Mouse (Mus musculus): ENCODE measurements at regions not wholly inside any gene's neighbourhood (a gene's known extent, or its start where the extent isn't known, plus 50 kb on each side); places are given as distances from the start of the nearest gene placed in this dataset.

DNA sequence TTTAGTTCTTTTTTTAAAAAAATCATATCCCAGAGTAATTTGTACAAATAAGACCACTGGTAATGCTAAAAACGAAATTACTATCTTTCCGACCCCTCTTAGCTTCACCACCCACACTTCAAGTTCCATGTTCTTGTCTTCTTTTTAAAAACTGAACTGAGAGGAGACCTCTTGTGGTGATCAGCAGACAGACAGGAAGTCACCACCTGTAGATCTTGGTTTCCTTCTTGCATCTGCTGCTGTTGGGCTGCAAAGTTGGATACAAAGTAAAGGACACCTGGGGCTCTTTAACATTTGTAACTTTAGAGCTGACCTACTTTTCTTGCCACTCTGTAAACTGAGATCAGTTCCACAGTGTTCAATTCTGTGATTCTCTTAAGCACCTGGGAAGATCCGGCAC is 216.4 kb downstream of the Cog6 start:
- DNase-seq, result no peak

DNA sequence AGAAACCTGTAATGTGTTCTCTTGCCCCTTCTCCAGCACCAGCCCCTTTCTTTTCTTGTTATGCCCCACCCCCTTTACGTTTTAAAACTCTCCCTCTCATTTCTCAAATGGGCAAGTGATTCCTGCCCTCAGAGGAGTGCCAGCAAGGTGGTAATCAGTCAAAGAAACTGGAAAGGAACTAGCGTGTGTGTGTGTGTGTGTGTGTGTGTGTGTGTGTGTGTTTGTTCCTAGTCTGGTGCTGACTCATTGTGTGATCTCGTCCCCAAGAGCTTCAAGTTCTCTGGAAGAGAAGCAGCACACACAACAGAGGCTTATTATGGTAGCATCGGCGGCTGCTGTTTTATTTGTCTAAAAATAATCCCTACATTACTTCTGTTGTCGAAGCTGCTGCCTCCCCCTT is 219.2 kb downstream of the Cog6 start:
- no peak for DNase-seq

DNA sequence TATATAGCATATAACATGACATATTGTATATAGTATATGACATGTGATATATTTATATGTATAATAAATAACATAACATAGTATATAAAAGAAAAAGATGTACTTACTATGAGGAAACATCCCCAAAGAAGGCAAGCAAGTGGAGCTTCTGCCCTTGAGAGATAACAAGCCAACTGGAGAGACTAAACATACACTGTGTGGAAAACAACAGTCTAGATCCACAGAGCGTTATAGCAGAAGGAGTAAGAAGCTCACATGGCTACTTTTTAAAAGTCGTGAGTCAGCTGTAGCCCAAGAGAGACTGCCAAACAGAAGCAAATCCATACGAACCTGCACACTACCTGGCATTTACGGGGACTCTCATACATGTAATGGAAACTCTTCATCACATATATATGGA is 219.9 kb downstream of the Cog6 start:
- no peak for DNase-seq

DNA sequence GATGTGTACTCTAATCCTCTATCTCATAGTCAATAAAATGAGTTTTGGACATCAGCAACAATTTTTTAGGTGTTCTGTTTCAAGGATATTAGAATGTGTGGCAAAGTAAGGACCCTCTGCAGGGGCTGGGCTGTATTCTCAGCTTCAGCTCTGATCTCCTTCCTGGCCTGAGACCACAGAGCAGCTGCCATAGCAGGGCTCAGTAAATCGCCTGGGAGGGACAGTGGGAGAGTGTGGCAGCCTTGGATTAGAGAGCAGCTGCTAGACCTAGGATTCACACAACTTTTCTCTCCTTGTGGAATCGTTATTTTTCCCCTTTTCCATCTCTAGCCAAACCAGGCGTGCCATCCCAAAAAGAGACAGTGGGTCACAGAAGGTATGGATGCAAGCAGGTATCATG is 222.8 kb downstream of the Cog6 start:
- peak in 1 of 2 experiments; percentile 12 for DNase-seq

DNA sequence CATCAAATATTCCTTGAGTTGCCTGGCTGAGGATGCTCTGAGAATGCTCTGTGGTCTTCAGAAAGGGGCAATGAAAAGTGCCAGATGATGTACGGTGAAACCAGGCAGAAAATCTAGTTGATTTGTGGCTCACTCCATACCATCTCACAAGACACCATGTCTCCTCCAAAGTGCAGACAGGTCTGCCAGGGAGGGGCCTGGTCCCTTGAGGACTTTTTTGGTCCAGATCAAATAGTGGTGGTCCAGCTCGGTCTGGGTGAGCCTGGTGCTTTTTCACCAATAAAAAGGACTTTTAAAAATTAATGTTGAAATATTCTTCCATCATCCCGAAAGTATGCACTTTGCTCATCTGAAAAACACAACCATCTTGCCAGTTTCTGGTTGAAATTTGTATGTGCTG is 224.2 kb downstream of the Cog6 start:
- DNase-seq, result no peak

DNA sequence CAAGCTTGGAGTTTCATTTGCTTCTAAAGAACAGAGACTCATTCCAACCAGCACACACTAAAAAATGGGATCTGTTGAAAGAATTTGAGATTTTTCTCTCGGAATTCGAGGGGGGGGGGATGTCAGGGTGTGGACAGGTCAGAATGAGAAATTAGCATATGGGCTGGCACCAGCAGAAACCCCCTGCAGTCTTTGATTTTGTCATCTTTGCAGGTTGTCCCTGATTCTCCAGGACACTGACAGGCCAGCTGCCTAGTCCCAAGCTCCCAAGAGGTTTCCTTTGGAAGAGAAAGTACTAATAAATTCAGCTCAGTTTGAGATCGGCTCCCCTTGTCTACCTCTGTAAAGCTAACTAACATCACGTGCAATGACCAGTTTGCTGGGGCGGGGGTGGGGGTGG is 224.9 kb downstream of the Cog6 start:
- DNase-seq, result peak; percentile 55 to 57

DNA sequence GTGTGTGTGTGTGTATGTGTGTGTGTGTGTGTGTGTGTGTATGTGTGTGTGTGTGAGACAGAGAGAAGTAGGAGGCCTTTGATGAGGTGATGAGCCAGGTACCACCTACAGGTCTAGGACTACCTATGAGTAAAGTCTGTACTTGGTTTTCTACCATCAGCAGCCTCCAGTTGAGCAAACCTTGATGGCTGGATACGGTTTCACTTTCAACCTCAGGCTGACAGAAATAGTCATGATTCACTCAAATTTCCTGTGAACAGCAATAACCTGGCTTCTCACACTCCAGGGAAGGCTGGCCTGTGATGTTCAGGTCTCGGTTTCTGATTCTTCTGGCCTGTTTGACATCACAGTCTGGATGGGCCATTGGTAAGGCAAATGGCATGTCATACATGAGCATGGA is 226.1 kb downstream of the Cog6 start:
- no peak for DNase-seq

DNA sequence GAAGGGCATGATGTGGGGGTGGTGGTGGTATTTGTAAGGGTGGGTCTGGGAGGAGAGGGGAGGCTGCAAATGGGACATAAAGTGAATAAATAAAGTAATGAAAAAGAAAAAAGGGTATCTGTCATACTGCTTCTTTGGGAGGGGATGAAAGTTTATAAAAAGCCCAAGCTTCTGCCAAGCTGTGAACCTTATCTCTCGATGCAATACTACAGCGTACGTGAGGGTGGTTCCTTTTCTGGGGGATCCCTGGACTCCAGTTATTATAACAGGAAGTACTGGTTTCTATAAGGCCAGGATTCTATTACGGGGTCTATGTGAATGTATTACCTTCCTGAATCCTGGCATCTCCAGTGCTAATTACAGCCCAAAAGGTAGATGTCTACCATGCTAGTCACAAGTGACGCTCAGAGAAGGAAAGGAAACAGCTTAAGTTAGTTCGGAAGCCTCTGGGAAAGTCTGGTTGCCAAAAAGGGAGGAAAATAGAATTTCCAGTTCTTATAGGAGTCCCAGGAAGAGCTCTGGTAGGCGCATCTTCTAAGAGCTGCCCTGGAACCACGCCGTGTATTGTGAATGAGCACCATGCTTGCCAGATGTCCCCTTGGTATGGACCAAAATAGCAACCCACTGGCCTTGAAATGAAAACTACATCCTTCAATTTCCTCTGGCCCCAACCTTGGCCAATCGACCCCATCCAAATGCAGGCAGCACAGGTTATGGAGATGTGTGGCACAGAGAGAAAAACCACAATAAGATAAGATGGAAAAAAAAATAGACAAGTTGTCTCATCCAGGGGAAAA is 228.9 kb downstream of the Cog6 start:
- DNase-seq, result no peak

DNA sequence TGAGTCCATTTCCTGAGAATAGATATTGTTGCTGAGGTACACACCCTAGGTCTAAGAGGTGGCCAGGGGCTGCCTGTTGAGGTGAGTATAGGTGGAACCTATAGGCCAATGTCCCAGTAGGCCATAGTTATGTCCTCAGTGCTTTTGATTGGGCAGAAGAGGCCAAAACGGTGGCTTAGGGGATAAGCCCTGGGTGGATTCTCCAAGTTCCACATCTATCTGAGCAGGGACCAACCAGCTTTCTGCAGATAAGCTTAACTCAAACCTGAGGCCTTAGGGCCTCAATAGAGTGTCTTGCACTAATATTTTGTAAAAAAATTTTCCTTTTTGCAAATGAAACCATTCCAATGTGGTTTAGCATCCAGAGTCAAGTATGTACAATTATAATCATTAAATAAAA is 231.4 kb downstream of the Cog6 start:
- no peak for DNase-seq

DNA sequence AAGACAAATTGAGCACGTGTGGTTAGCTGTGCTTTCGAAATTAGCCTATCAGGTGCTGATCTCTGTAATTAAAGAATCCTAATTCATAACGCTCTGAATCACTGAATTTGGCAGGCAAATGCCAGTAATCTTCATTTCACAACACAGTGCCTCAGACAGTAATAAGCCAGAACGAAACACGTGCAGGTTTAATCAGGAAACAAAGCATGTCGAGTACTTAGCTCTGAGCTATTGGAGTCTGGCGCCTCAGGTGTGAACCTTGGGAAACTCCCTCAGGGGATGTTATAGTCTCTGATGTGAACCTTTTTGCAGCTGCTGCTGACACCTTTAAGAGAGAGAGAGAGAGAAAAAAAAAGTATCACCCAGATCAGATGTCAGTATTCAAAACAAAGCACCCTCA is 232.6 kb downstream of the Cog6 start:
- peak in 1 of 2 experiments; percentile 9 for DNase-seq

DNA sequence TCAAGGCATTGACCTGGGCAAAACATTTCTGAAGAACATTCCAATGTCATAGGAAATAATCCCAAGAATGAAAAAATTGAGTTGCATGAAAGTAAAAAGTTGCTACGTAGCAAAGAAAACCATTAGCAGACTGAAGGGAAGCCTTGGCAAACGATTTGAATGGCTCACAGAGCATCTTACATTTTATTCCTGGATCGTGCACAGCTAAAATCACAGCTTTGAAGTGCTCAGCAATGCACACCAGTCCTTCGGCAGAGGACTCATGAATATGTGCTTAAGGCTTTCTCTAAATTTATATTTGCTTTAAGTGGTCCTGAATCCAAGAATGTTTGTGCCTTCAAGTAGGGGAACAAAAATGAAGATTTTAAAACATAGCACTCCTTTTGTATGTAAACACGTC is 234.5 kb downstream of the Cog6 start:
- no peak for DNase-seq

DNA sequence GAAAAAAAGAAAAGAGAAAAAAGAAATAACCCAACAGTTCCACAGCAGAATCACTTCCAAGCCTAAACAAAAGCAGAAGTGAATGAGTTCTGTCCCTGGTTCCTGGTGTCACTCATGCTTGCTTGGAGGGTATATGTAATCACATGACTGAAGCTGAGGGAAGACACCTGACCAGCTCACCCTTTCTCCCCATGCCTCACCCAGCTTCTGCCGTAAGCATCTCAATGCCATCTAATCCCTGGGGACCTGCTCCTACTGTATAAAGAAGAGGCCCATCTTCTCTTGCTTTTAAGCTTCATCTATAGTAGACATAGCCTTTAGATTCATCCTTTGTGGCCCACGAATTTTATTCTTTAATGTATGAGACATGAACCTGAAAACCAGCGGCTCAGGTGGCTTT is 235.5 kb downstream of the Cog6 start:
- no peak for DNase-seq

DNA sequence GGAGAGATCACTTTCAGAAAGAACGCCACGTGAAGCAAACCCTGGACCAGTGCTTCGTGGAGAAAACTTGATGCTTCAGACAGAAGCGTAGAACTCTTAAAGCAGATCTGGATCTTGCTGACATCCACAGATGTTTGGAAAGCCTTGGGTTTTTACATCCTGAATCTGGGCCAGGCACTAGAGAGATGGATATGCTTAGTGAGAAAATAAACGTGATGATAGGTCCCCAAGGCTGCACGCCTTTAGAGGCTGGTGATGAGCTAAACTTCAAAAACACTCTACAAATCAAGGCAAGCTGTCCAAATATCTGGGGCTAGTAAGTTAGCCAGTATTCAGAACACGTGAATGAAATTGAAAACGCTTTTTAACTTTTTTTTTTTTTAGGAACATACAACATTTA is 236.7 kb downstream of the Cog6 start:
- no peak for DNase-seq

DNA sequence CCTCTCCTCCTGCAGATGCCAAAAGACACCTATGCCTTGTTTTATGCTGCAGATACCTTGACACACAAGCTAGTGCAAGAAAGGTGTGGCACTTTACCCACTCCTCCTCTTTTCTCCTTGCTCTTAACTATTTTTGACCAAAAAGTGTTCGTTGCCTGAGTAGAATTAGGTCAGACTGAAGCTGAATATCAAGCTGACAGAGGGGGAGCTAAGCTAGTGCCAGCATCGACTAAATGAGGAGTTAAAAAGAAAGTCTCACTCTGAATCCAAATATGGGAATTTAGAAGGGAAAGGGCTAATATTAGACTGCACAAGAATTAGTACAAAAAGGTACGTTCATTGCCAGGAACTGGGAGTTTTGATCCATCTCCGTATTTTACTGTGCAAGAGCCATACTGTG is 241.2 kb downstream of the Cog6 start:
- DNase-seq, result no peak

DNA sequence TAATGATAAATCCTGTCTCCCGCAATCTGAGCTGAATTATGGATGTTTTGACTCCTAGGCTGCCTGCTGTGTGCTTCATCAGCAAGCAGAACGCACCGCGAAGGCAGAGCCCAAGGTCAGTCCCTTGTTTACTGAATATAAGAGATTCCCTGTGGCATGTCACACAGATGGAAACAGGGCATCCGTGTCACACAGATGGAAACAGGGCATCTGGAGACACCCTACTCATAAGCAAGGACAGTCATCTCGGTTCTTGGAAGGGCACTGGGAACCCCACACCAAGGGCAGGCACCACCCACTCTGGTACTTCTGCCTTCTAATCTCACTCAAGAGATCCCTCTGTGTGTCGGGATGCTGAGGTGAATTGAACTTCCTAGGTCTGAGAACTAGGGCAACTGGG is 241.9 kb downstream of the Cog6 start:
- no peak for DNase-seq

DNA sequence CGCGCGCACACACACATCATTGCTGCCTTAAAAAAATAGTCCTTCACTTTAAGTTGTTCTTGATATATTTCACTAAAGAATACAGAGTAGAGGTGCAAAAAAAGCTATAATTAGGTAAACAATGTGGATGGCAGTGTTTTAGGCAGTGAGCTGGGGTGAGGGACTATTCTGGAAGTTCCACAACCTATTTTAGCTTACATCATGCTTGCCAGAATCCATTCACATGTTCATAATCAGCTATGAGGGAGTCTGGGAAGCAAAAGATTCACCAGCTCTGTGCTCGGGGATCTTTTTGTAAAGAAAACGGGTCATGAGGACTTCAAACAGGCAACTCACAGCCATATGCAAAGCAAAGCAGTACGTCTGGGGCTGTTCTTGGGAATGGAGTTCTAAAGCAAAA is 242.3 kb downstream of the Cog6 start:
- no peak for DNase-seq

DNA sequence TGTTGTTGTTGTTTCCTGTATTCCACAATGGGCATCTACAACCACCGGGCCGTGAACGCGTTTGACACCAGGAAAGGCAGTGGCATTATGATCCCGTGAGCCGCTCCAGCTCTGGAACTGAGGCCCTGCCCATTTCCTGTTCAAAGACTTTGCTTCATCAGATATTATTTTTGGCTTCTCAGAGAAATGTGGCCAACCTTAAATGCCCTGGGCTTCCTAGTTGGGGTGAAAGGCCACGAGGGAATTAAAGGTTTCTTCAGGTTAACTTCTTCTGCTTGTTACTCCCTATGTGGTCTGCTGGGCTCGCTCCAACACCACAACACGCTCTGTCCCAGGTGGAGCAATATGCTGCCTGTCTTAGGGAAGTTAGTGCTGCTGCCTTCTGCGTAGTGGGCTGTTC is 249.8 kb downstream of the Cog6 start:
- DNase-seq, result no peak

DNA sequence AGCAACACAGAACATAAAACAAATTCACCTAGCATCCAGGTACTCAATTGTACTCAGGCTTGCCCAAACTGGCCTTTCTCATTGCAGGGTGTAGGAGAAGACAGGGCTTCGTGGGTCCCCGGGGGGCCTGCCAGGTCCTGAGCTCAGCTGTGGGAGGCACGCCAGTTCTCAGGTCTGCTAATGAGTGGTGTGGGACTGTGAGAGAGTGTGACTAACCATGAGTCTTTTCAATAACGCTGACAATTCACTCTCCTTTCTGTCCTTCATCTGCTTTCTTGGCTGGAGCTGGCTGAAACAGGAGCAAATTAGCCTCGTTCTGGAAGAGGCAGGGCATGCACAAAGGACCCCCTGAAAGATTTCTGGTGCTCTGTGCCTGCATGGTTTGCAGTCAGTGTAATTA is 250.2 kb downstream of the Cog6 start:
- peak; percentile 8 to 20 for DNase-seq

DNA sequence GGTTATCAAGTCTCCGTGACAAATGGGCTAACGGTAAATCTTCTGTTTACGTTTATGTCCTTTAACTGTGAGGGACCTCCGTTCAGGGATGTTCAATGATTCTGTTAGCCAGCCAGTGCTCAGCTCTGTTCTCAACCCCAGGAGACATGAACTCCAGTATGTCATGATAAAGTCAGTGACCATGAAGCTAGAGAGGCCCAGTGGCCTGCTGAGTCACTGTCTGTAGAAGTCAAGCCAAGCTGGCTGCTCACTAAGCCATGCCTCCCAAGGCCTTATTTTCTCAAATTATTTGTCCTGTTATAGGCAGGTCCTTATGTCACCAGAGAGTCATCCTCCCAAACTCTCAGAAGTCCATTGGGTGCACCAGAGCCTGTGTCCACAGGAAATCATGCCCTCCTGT is 252.9 kb downstream of the Cog6 start:
- no peak for DNase-seq

DNA sequence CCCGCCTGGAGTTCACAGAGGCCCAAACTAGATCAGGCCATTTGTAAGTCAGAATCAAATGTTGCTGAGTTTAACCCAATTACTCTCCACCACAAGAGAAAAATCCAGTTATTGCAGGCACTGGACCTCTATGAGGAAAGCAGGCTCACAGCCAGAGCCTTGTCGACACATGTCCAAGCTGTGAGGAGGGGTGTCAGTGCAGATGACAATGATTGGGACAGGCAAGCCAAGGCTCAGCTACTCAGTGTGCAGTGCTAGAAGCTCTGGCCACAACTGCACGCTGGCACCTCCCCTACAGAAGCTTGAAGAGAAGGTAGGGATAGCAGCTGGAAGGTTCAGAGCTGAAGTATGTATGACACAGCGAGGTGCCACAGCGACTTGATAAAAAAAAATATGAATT is 253.4 kb downstream of the Cog6 start:
- DNase-seq, result peak in 1 of 2 experiments; percentile 19

DNA sequence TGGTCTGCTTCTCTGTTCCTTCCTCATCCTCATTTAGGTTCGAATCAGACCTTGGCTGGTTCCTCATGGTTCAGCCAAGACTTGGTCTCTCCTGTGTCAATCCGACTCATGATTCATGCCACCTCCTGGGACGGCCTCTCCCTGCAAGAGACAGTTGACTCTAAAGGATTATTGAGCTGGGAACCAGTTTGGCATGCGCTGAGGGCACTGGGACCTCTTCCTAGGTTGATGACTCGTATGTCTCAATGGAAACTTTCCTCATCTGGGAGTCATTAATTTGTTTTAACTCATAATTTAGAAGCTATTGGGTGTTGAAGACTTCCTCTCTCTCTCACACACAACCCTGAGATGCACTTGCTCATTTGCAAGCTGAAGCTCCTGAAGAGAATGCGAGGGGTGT is 254.5 kb downstream of the Cog6 start:
- DNase-seq, result no peak

DNA sequence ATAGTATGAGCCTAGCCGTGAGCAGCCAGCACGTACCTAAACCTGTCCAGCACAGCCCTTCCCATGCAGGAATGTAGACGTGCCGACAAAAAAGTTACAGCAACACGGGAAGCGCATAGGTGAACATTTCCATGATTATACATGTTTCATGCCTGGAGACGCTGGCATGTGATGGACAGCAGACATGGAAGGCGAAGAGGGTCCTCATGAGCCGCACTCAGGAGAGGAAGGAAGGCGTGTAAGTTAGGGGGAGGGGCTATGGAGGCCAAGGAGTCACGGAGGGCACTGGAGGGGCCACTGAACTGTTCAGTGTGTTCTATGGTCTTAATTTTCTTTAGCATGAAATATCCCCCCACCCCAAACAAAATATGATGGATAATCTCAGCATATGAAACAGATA is 257.2 kb downstream of the Cog6 start:
- DNase-seq, result no peak

DNA sequence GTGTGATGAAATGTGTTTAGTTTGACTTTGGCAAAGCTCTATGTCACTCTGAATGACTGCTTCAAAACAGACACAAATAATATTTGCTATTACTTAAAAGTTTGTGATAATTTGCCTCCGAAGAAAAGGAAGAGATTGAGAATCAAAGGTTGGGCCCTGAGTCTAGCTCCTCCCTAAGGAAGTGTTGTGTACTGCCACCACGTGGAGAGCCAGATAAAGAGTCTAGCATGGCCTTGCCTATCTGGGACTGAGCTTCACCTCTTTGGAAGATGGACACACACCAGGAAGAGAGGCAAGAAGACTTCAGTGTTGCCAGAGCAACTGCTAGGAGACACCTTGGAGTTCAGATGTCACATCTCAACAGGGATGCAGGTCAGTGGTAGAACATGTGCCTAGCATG is 258.5 kb downstream of the Cog6 start:
- DNase-seq, result peak; percentile 70 to 71

DNA sequence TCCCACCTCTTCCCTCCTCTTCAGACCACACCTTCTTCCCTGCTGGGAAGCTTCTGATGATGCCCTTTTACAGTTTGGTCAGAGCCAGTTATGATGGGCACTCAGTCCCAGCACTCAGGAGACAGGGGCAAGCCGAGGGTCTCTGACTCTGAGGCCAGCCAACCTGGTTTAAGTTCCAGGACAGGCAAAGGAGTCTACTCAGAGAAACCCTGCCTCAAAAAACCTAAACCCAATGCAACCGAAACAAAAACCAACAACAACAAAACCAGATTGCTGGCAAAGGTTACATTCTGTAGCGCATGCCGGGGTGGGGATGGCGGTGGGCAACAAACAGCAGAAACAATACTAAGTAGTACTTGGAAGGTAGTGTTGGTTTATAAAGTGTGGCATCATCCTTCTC is 260.2 kb downstream of the Cog6 start:
- DNase-seq, result no peak

DNA sequence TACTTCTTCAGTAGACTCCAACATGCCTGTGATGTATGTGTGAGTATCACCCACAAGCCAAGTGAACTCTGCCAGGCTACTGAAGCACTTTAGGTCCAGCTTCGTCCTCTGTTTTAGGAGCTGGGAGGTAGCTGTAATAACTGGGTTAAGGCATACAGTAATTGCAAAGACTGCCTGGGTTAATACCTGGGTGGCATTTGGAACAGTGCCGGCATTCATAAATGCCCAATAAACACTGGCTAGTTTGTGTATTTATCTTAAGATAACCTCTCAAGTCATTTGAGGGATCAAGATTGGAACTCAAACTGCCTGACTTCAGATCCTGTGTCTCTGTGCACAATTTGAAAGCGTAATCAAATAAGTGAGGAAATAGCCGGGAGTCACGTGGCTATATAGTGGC is 261.0 kb downstream of the Cog6 start:
- no peak for DNase-seq

Measured in cerebellum, postnatal 10 days (tissue).